In genomic region chr10:93763074-93763473, GRCm38 (mm10) we compare ENCODE assay signal across 9 mouse cellular contexts.
DNase-seq lines count a peak whose midpoint lies in the region; ATAC-seq and TF ChIP-seq lines count a peak whose summit lies in the region.
"Had no signal": no experiment of that assay in that cellular context is flagged by ENCODE, and none has a peak within 500 bp of the region (broad histone marks: within the 10 kb centered on the region; RNA-seq: fewer than 3 reads in every experiment).

No protein-coding gene starts in this region.

- no peak for ATAC-seq in heart, postnatal 0 days (ENCODE audit: insufficient read depth, low read depth)
- peak; percentile 57 for ATAC-seq in activated CD4-positive, CD25-positive, alpha-beta regulatory T cell, adult 4 months
- ATAC-seq in hematopoietic stem cell, adult 5-6 weeks (replicated peaks in 1 of 2; ENCODE audit: insufficient read depth in 1 of 2, low FRiP score in 2 of 2, low TSS enrichment in 1 of 2, low read depth in 1 of 2, poor library complexity in 2 of 2, severe bottlenecking in 2 of 2) = peak; percentile 45 to 59; a peak in 1 of 4 replicates
- ATAC-seq in monocyte, adult 5-6 weeks (replicated peaks; ENCODE audit: insufficient number of reproducible peaks, low FRiP score, low TSS enrichment, poor library complexity, severe bottlenecking) = 0 out of 2 replicates have a peak, but pooled peaks have one; percentile 35

- H3K4me2 ChIP-seq in heart, postnatal 0 days (ENCODE audit: low read depth, low read length) = no peak overlapping the region
- H3K4me2 ChIP-seq: embryonic facial prominence, embryonic 12.5 days had no signal

- no peaks in the 10 kb centered on the region for H3K9me3 ChIP-seq in heart, postnatal 0 days (replicated peaks; ENCODE audit: control insufficient read depth, low read length)
- no peaks in the 10 kb centered on the region for H3K9me3 ChIP-seq in heart, embryonic 10.5 days
- H3K9me3 ChIP-seq: embryonic facial prominence, embryonic 12.5 days had no signal

- H3K27ac ChIP-seq in heart, postnatal 0 days (ENCODE audit: low read depth) = no peak overlapping the region
- H3K27ac ChIP-seq in heart, embryonic 10.5 days = no peak overlapping the region
- H3K27ac ChIP-seq: embryonic facial prominence, embryonic 12.5 days had no signal

- no peaks in the 10 kb centered on the region for H3K36me3 ChIP-seq in heart, postnatal 0 days (replicated peaks; ENCODE audit: control insufficient read depth, insufficient read depth, low read length)
- H3K36me3 ChIP-seq in heart, embryonic 10.5 days = no peaks in the 10 kb centered on the region
- no peaks in the 10 kb centered on the region for H3K36me3 ChIP-seq in C2C12 (ENCODE audit: control insufficient read depth, insufficient read depth)
- H3K36me3 ChIP-seq: embryonic facial prominence, embryonic 12.5 days had no signal

- TF ChIP-seq CTCF in heart, postnatal 0 days (IDR thresholded peaks at IDR 0.05; ENCODE audit: low read depth) = peak; percentile 61
- peak; percentile 20 for TF ChIP-seq CTCF in C2C12 (IDR thresholded peaks at IDR 0.05; ENCODE audit: control insufficient read depth, insufficient read depth, insufficient read length)

- no peaks in the 10 kb centered on the region for H3K27me3 ChIP-seq in heart, postnatal 0 days (ENCODE audit: control insufficient read depth, insufficient read depth, low read length)
- H3K27me3 ChIP-seq in heart, embryonic 10.5 days (ENCODE audit: insufficient read depth, poor library complexity, severe bottlenecking) = peaks cover 6% of the 10 kb centered on the region; the same call in 1 of the 2 replicates
- no peaks in the 10 kb centered on the region for H3K27me3 ChIP-seq in C2C12 (ENCODE audit: control insufficient read depth, insufficient read depth, insufficient read length)
- H3K27me3 ChIP-seq: embryonic facial prominence, embryonic 12.5 days had no signal

- WGBS in heart, postnatal 0 days = 35% methylated on average over 5 of the region's 5 CpGs
- 24% methylated on average over 5 of the region's 5 CpGs for WGBS in heart, embryonic 10.5 days

- DNase-seq in heart, postnatal 0 days (ENCODE audit: low spot score) = no peak
- no peak for DNase-seq in heart, embryonic 10.5 days (ENCODE audit: low spot score)
- DNase-seq in ovary, postnatal 36 days (ENCODE audit: low spot score) = no peak
- DNase-seq in frontal cortex, postnatal 14 days (ENCODE audit: low spot score in 2 of 2) = no peak

- no peak for TF ChIP-seq EP300 in heart, postnatal 0 days (IDR thresholded peaks at IDR 0.05; ENCODE audit: low read depth)

- no peak overlapping the region for H3K9ac ChIP-seq in heart, postnatal 0 days (replicated peaks; ENCODE audit: low read depth, low read length)
- H3K9ac ChIP-seq: embryonic facial prominence, embryonic 12.5 days had no signal

- no peaks in the 10 kb centered on the region for H3K79me2 ChIP-seq in C2C12 (ENCODE audit: control insufficient read depth, insufficient read depth)

- H3ac ChIP-seq in C2C12 (ENCODE audit: control insufficient read depth, insufficient read length, low read depth) = no peak overlapping the region

- H3K4me1 ChIP-seq in heart, postnatal 0 days (ENCODE audit: control insufficient read depth, insufficient read depth) = no peaks in the 10 kb centered on the region
- H3K4me1 ChIP-seq in heart, embryonic 10.5 days = no peaks in the 10 kb centered on the region
- H3K4me1 ChIP-seq: embryonic facial prominence, embryonic 12.5 days had no signal

- no peak overlapping the region for H3K4me3 ChIP-seq in heart, postnatal 0 days (ENCODE audit: low read depth, low read length)
- no peak overlapping the region for H3K4me3 ChIP-seq in heart, embryonic 10.5 days
- no peak overlapping the region for H3K4me3 ChIP-seq in C2C12 (ENCODE audit: insufficient read depth, poor library complexity, severe bottlenecking)
- H3K4me3 ChIP-seq: embryonic facial prominence, embryonic 12.5 days had no signal

- no peaks in the 10 kb centered on the region for H3K79me3 ChIP-seq in C2C12 (ENCODE audit: low read depth)

TF ChIP-seq in C2C12, 6 proteins besides CTCF, POLR2A, EP300 and RAD21:
- TF ChIP-seq USF1 (IDR thresholded peaks at IDR 0.05; ENCODE audit: low read depth) (no peak), CEBPB (IDR thresholded peaks at IDR 0.05; ENCODE audit: low read depth) (no peak), MYOG (IDR thresholded peaks at IDR 0.05; ENCODE audit: control insufficient read depth, extremely low read depth, insufficient read length) (no peak), MYOD1 (IDR thresholded peaks at IDR 0.05; ENCODE audit: control insufficient read depth, insufficient read length, low read depth) (no peak), MAX (IDR thresholded peaks at IDR 0.05) (no peak), FOSL1 (IDR thresholded peaks at IDR 0.05; ENCODE audit: insufficient read depth, low read length, poor library complexity, severe bottlenecking) (no peak)
